Mouse (Mus musculus) heart, adult 2 months (tissue): Measurements from ENCODE around the gene Ubxn10.

ENCODE experiments used
- CTCF ChIP-seq: fragments of 200-600 bp; IDR thresholded peaks from 2 replicates; pipeline ENCODE4 v1.8.1; 2022; ENCODE audit warnings: antibody characterized with exemption, mild to moderate bottlenecking, moderate library complexity
- EP300 ChIP-seq: fragments of 200-500 bp; IDR thresholded peaks from 2 replicates; pipeline ENCODE4 v1.6.1; 2011; ENCODE audit warnings: low read depth, low read length, control low read depth; ENCODE audit not compliant: insufficient read depth
- POLR2A ChIP-seq: fragments of 200-500 bp; IDR thresholded peaks from 2 replicates; pipeline ENCODE4 v1.6.1; 2011; ENCODE audit warnings: mild to moderate bottlenecking, low read depth, low read length, control low read depth; ENCODE audit not compliant: insufficient read depth

DNA sequence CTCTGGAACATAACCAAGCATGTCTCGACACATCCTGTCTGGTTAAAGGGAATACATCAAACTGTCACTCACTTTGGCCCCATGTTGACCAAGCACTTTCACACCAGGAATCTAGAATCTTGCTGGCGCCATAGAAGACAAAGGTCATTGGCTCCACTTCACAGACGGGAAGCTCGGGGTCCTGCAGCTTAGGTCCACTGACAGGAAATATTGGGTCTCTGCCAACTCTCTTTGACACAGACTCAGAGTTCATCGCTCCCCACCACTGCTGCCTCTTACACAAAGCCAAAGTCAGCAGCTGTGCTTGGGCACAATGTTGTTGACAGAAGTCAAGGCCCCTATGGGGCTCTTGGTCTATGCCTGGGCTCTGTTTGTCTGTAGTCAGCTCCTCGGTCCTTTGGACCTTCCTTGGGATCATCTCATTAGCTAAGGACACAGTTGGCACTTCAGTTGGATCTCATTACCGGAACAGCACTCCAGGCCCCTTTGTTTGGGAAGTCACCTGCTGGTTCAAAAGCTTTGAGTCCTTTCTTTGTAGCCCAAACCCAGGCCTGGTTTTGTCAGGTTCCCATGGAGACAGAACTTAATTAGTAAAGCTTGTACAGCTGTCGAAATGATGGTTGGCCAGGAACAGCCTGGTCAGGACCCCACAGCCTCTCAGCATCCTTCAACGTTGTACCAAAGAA, 7.8 kb downstream of the Ubxn10 start:
- TF ChIP-seq POLR2A = no peak
- TF ChIP-seq EP300 = no peak
- no peak for TF ChIP-seq CTCF
